Mouse (Mus musculus): ENCODE results near the gene Ggn. TPM values are rescaled to one million over a fixed set of nuclear protein-coding genes. Genes with fewer than 3 reads are reported as not detected.
"Not testable (repeated sequence)": the region's sequence is repeated elsewhere in the genome, so short reads cannot be mapped to it uniquely, and the experiment has no call there.

The Ggn gene
- 0.65 and 0.78 TPM in 2 replicates for polyA plus RNA-seq (2012; rRNA removed)

GRCm38 (mm10) chr7:29170066-29170754, at the start of gene Ggn, which contains the start of gene Spred3:
TSS of gene Ggn (plus strand) at chr7:29170210.
TSS of gene Spred3 (minus strand) at chr7:29170411.
- peak in 1 of 2 experiments; percentile 66 for DNase-seq (ENCODE audit: extremely low spot score in 1 of 2, low spot score in 1 of 2)

- DNase-seq (ENCODE audit: extremely low spot score in 1 of 2, low spot score in 1 of 2): no peak
Measured at GRCm38 (mm10) chr7:29122821-29123220, 47.2 kb upstream of the Ggn start.

GRCm38 (mm10) chr7:29123531-29124358, 46.3 kb upstream of the Ggn start:
- no peak for DNase-seq (ENCODE audit: extremely low spot score in 1 of 2, low spot score in 1 of 2)

GRCm38 (mm10) chr7:29124970-29125369, 45.0 kb upstream of the Ggn start, which contains the start of gene Ryr1:
TSS of gene Ryr1 (minus strand) at chr7:29125179.
- no peak for DNase-seq (ENCODE audit: extremely low spot score in 1 of 2, low spot score in 1 of 2)

GRCm38 (mm10) chr7:29126173-29126915, 43.7 kb upstream of the Ggn start:
- peak in 1 of 2 experiments; percentile 68 for DNase-seq (ENCODE audit: extremely low spot score in 1 of 2, low spot score in 1 of 2)

- DNase-seq (ENCODE audit: extremely low spot score in 1 of 2, low spot score in 1 of 2): peak in 1 of 2 experiments; percentile 6
Measured at GRCm38 (mm10) chr7:29128725-29129124, 41.3 kb upstream of the Ggn start.

- no peak for DNase-seq (ENCODE audit: extremely low spot score in 1 of 2, low spot score in 1 of 2)
Measured at GRCm38 (mm10) chr7:29134230-29134629, 35.8 kb upstream of the Ggn start.

- DNase-seq (ENCODE audit: extremely low spot score in 1 of 2, low spot score in 1 of 2): no peak
Measured at GRCm38 (mm10) chr7:29134693-29135386, 35.2 kb upstream of the Ggn start, which contains the start of gene Rasgrp4. TSS of gene Rasgrp4 (plus strand) at chr7:29134851.

GRCm38 (mm10) chr7:29137429-29137828, 32.6 kb upstream of the Ggn start:
- DNase-seq (ENCODE audit: extremely low spot score in 1 of 2, low spot score in 1 of 2): no peak

GRCm38 (mm10) chr7:29139237-29139636, 30.8 kb upstream of the Ggn start:
- DNase-seq (ENCODE audit: extremely low spot score in 1 of 2, low spot score in 1 of 2): not testable (repeated sequence)

- DNase-seq (ENCODE audit: extremely low spot score in 1 of 2, low spot score in 1 of 2): no peak
Measured at GRCm38 (mm10) chr7:29141416-29141815, 28.6 kb upstream of the Ggn start.

- no peak for DNase-seq (ENCODE audit: extremely low spot score in 1 of 2, low spot score in 1 of 2)
Measured at GRCm38 (mm10) chr7:29144006-29144405, 26.0 kb upstream of the Ggn start.

GRCm38 (mm10) chr7:29146625-29147367, 23.2 kb upstream of the Ggn start:
- DNase-seq (ENCODE audit: extremely low spot score in 1 of 2, low spot score in 1 of 2): no peak

GRCm38 (mm10) chr7:29148771-29149170, 21.2 kb upstream of the Ggn start:
- no peak for DNase-seq (ENCODE audit: extremely low spot score in 1 of 2, low spot score in 1 of 2)

- DNase-seq (ENCODE audit: extremely low spot score in 1 of 2, low spot score in 1 of 2): no peak
Measured at GRCm38 (mm10) chr7:29151486-29151885, 18.5 kb upstream of the Ggn start.

- no peak for DNase-seq (ENCODE audit: extremely low spot score in 1 of 2, low spot score in 1 of 2)
Measured at GRCm38 (mm10) chr7:29154018-29154720, 15.8 kb upstream of the Ggn start.

- peak; percentile 75 to 91 for DNase-seq (ENCODE audit: extremely low spot score in 1 of 2, low spot score in 1 of 2)
Measured at GRCm38 (mm10) chr7:29155196-29155837, 14.7 kb upstream of the Ggn start.
